Mouse (Mus musculus): ENCODE measurements around the gene Yif1a.
A peak's percentile ranks its signal among the peaks of the same experiment; 100 is the strongest.
"Not testable (repeated sequence)": the region's sequence is repeated elsewhere in the genome, so short reads cannot be mapped to it uniquely, and the experiment has no call there.

The Yif1a gene

GRCm38 (mm10) chr19:5085145-5085863 lies 3.0 kb upstream of the Yif1a start, which contains the start of gene Tmem151a:
Gene Tmem151a (minus strand): TSS chr19:5085531.
- DNase-seq (ENCODE audit: low spot score in 2 of 2): peak; percentile 39 to 58

- DNase-seq (ENCODE audit: low spot score in 2 of 2): not testable (repeated sequence)
These were observed 1.8 kb upstream of the Yif1a start for GRCm38 (mm10) chr19:5086533-5086932.

- no peak for DNase-seq (ENCODE audit: low spot score in 2 of 2)
These were observed 986 bp downstream of the Yif1a start for GRCm38 (mm10) chr19:5089324-5089723.

GRCm38 (mm10) chr19:5092083-5092482 lies 3.7 kb downstream of the Yif1a start:
- DNase-seq (ENCODE audit: low spot score in 2 of 2): no peak

- no peak for DNase-seq (ENCODE audit: low spot score in 2 of 2)
These were observed 5.3 kb downstream of the Yif1a start for GRCm38 (mm10) chr19:5093481-5094242.

- DNase-seq (ENCODE audit: low spot score in 2 of 2): peak; percentile 85 to 94
These were observed 5.9 kb downstream of the Yif1a start for GRCm38 (mm10) chr19:5094243-5094632.

- no peak for DNase-seq (ENCODE audit: low spot score in 2 of 2)
These were observed 6.5 kb downstream of the Yif1a start for GRCm38 (mm10) chr19:5094746-5095417.

GRCm38 (mm10) chr19:5095887-5096474 lies 7.6 kb downstream of the Yif1a start:
- no peak for DNase-seq (ENCODE audit: low spot score in 2 of 2)

- DNase-seq (ENCODE audit: low spot score in 2 of 2): no peak
These were observed 9.4 kb downstream of the Yif1a start for GRCm38 (mm10) chr19:5097521-5098362.

GRCm38 (mm10) chr19:5098363-5099143 lies 10.2 kb downstream of the Yif1a start, which contains the start of gene Cnih2:
Gene Cnih2 (minus strand): TSS chr19:5098521.
- peak; percentile 48 to 64 for DNase-seq (ENCODE audit: low spot score in 2 of 2)

- DNase-seq (ENCODE audit: low spot score in 2 of 2): no peak
These were observed 17.7 kb downstream of the Yif1a start for GRCm38 (mm10) chr19:5106074-5106473.

- peak; percentile 95 to 99 for DNase-seq (ENCODE audit: low spot score in 2 of 2)
These were observed 18.4 kb downstream of the Yif1a start, which contains the start of gene Rab1b for GRCm38 (mm10) chr19:5106731-5107191. Gene Rab1b (minus strand): TSS chr19:5107072.

- no peak for DNase-seq (ENCODE audit: low spot score in 2 of 2)
These were observed 19.4 kb downstream of the Yif1a start for GRCm38 (mm10) chr19:5107556-5108270.

- no peak for DNase-seq (ENCODE audit: low spot score in 2 of 2)
These were observed 19.9 kb downstream of the Yif1a start for GRCm38 (mm10) chr19:5108271-5108575.

GRCm38 (mm10) chr19:5108702-5109101 lies 20.4 kb downstream of the Yif1a start:
- no peak for DNase-seq (ENCODE audit: low spot score in 2 of 2)

GRCm38 (mm10) chr19:5109659-5110453 lies 21.5 kb downstream of the Yif1a start:
- peak in 1 of 2 experiments; percentile 65 for DNase-seq (ENCODE audit: low spot score in 2 of 2)

- DNase-seq (ENCODE audit: low spot score in 2 of 2): no peak
These were observed 25.4 kb downstream of the Yif1a start for GRCm38 (mm10) chr19:5113783-5114182.

- DNase-seq (ENCODE audit: low spot score in 2 of 2): peak; percentile 74 to 85
These were observed 29.4 kb downstream of the Yif1a start for GRCm38 (mm10) chr19:5117494-5118383.

Data from spleen, postnatal 10 days (tissue).